Mouse (Mus musculus): ENCODE data around the gene Rsl24d1. TPM values are rescaled to one million over a fixed set of nuclear protein-coding genes. Genes with fewer than 3 reads are reported as not detected.
A peak's percentile ranks its signal among the peaks of the same experiment; 100 is the strongest.

Rsl24d1 gene
- polyA plus RNA-seq, 1 experiment from 2014 or later = 93.9 TPM

- no peak overlapping the region for H3K9ac ChIP-seq (ENCODE audit: low read depth, low read length)
- H3K27ac ChIP-seq (ENCODE audit: low read depth, low read length) = no peak overlapping the region
- no peaks in the 10 kb centered on the region; the same call in none of the 2 replicates for H3K27me3 ChIP-seq (replicated peaks; ENCODE audit: control insufficient read depth, insufficient read depth, low read length)
- H3K36me3 ChIP-seq (ENCODE audit: control insufficient read depth, insufficient read depth, low read length) = no peaks in the 10 kb centered on the region
- no peaks in the 10 kb centered on the region for H3K9me3 ChIP-seq (ENCODE audit: control insufficient read depth, low read length)
- 0% methylated on average over 1 of the region's 1 CpGs for WGBS
- ATAC-seq = no peak
- no peak overlapping the region for H3K4me3 ChIP-seq (ENCODE audit: low read length)
- no peaks in the 10 kb centered on the region for H3K4me1 ChIP-seq (ENCODE audit: control insufficient read depth, insufficient read depth, low read depth, low read length)
- no peak overlapping the region for H3K4me2 ChIP-seq (ENCODE audit: low read length)
These were observed 21.5 kb upstream of the Rsl24d1 start for GRCm38 (mm10) chr9:73091747-73092146.

GRCm38 (mm10) chr9:73094580-73094979 lies 18.6 kb upstream of the Rsl24d1 start:
- WGBS = 27% methylated on average over 17 of the region's 17 CpGs
- H3K36me3 ChIP-seq (ENCODE audit: control insufficient read depth, insufficient read depth, low read length) = no peaks in the 10 kb centered on the region
- H3K9ac ChIP-seq (ENCODE audit: low read depth, low read length) = no peak overlapping the region; the same call in 1 of the 2 replicates
- H3K4me1 ChIP-seq (ENCODE audit: control insufficient read depth, insufficient read depth, low read depth, low read length) = no peaks in the 10 kb centered on the region
- no peaks in the 10 kb centered on the region; the same call in 1 of the 2 replicates for H3K27me3 ChIP-seq (replicated peaks; ENCODE audit: control insufficient read depth, insufficient read depth, low read length)
- H3K4me2 ChIP-seq (ENCODE audit: low read length) = peak overlapping the region; percentile 48
- H3K4me3 ChIP-seq (ENCODE audit: low read length) = peak overlapping the region; percentile 12; the same call in 1 of the 2 replicates
- H3K27ac ChIP-seq (ENCODE audit: low read depth, low read length) = no peak overlapping the region
- peak; percentile 89 for ATAC-seq
- no peaks in the 10 kb centered on the region for H3K9me3 ChIP-seq (ENCODE audit: control insufficient read depth, low read length)

DNA sequence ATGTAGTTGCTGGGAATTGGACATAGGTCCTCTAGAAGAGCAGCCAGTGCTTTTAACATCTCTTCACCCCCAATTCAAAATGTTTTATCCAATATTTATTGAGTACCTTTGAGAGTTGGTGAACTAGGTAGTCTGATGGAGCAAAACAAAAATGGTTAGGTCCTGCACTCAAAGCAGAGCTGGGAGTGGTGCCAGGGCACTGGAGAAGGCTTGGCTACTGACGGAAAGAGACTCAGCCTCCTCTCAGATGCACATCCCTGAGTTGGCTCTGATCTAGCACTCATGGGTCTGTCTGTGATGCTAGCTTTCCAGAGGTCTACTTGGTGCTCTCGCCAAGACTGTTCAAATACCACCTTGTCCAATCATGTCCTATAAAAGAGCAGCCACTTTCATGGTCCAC lies 15.3 kb upstream of the Rsl24d1 start:
- no peak for ATAC-seq
- 68% methylated on average over 2 of the region's 2 CpGs for WGBS
- peaks cover 11% of the 10 kb centered on the region for H3K27me3 ChIP-seq (replicated peaks; ENCODE audit: control insufficient read depth, insufficient read depth, low read length)

DNA sequence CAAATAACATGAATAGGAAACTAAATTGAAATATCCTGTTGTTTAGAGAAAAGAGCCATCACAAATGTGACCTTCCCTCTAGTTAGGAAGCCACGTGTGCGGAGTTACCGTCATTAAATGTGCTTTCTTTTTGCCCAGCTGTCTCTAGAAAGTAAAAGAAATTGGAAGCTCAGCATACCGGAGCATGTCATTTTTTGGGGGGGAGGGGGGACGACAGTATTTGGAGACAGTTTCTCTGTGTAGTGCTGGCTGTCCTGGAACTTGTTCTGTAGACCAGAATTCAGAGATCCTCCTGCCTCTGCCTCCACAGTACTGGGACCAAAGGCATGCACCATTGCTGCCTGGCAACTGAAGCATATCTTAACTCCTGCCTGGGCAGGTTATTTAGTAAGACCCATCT lies 11.7 kb upstream of the Rsl24d1 start, which contains the start of gene Khdc3:
TSS of gene Khdc3 (plus strand) at position 301 of the 400 bp plus-strand sequence.
- no peak within 1 kb of the TSS for H3K27ac ChIP-seq (ENCODE audit: low read depth, low read length)
- 87% methylated on average over 5 of the region's 5 CpGs for WGBS
- H3K4me1 ChIP-seq (ENCODE audit: control insufficient read depth, insufficient read depth, low read depth, low read length) = no peaks in the 10 kb centered on the region; the same call in 1 of the 2 replicates
- H3K9me3 ChIP-seq (ENCODE audit: control insufficient read depth, low read length) = no peaks in the 10 kb centered on the region
- no peak within 1 kb of the TSS for H3K4me2 ChIP-seq (ENCODE audit: low read length)
- H3K4me3 ChIP-seq (ENCODE audit: low read length) = no peak within 1 kb of the TSS
- H3K27me3 ChIP-seq (replicated peaks; ENCODE audit: control insufficient read depth, insufficient read depth, low read length) = peaks cover 27% of the 10 kb centered on the region
- no peak for ATAC-seq
- H3K36me3 ChIP-seq (ENCODE audit: control insufficient read depth, insufficient read depth, low read length) = no peaks in the 10 kb centered on the region
- H3K9ac ChIP-seq (ENCODE audit: low read depth, low read length) = no peak within 1 kb of the TSS

More for the DNA sequence above, 15.3 kb upstream of the Rsl24d1 start:
- H3K9me3 ChIP-seq (ENCODE audit: control insufficient read depth, low read length) = no peaks in the 10 kb centered on the region
- no peak overlapping the region for H3K4me2 ChIP-seq (ENCODE audit: low read length)
- no peaks in the 10 kb centered on the region for H3K36me3 ChIP-seq (ENCODE audit: control insufficient read depth, insufficient read depth, low read length)
- no peaks in the 10 kb centered on the region for H3K4me1 ChIP-seq (ENCODE audit: control insufficient read depth, insufficient read depth, low read depth, low read length)
- H3K4me3 ChIP-seq (ENCODE audit: low read length) = no peak overlapping the region
- H3K9ac ChIP-seq (ENCODE audit: low read depth, low read length) = no peak overlapping the region
- H3K27ac ChIP-seq (ENCODE audit: low read depth, low read length) = no peak overlapping the region

- H3K4me3 ChIP-seq (ENCODE audit: low read length) = peak within 1 kb of the TSS; percentile 41
- H3K4me2 ChIP-seq (ENCODE audit: low read length) = peak within 1 kb of the TSS; percentile 72
- no peaks in the 10 kb centered on the region; the same call in 1 of the 2 replicates for H3K4me1 ChIP-seq (ENCODE audit: control insufficient read depth, insufficient read depth, low read depth, low read length)
- 94% methylated on average over 4 of the region's 4 CpGs for WGBS
- no peaks in the 10 kb centered on the region for H3K36me3 ChIP-seq (ENCODE audit: control insufficient read depth, insufficient read depth, low read length)
- H3K9ac ChIP-seq (ENCODE audit: low read depth, low read length) = peak within 1 kb of the TSS; percentile 59
- ATAC-seq = no peak
- H3K27ac ChIP-seq (ENCODE audit: low read depth, low read length) = no peak within 1 kb of the TSS
- H3K9me3 ChIP-seq (ENCODE audit: control insufficient read depth, low read length) = no peaks in the 10 kb centered on the region
- H3K27me3 ChIP-seq (replicated peaks; ENCODE audit: control insufficient read depth, insufficient read depth, low read length) = peaks cover 27% of the 10 kb centered on the region
These were observed 11.0 kb upstream of the Rsl24d1 start, which contains the start of gene Gm20509 for GRCm38 (mm10) chr9:73102181-73102580. TSS of gene Gm20509 (plus strand) at chr9:73102470.

GRCm38 (mm10) chr9:73103159-73103879 lies 9.9 kb upstream of the Rsl24d1 start:
- Histone ChIP-seq H3K4me1 (ENCODE audit: control insufficient read depth, insufficient read depth, low read depth, low read length) (no peaks in the 10 kb centered on the region; the same call in 1 of the 2 replicates), H3K27me3 (replicated peaks; ENCODE audit: control insufficient read depth, insufficient read depth, low read length) (peaks cover 29% of the 10 kb centered on the region), H3K9ac (ENCODE audit: low read depth, low read length) (peak overlapping the region; percentile 59), H3K9me3 (ENCODE audit: control insufficient read depth, low read length) (no peaks in the 10 kb centered on the region), H3K27ac (ENCODE audit: low read depth, low read length) (no peak overlapping the region), H3K36me3 (ENCODE audit: control insufficient read depth, insufficient read depth, low read length) (no peaks in the 10 kb centered on the region), H3K4me3 (ENCODE audit: low read length) (peak overlapping the region; percentile 41), H3K4me2 (ENCODE audit: low read length) (peak overlapping the region; percentile 72)
- 4% methylated on average over 58 of the region's 60 CpGs for WGBS
- peak; percentile 61 for ATAC-seq

DNA sequence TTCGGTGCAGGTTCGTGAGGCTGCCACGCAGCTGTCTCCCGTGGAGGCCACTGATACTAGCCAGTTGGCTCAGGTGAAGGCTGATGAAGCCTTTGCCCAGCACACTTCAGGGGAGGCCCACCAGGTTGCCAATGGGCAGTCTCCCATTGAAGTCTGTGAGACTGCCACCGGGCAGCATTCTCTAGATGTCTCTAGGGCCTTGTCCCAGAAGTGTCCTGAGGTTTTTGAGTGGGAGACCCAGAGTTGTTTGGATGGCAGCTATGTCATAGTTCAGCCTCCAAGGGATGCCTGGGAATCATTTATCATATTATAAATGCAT lies 9.4 kb upstream of the Rsl24d1 start:
- Histone ChIP-seq H3K9ac (ENCODE audit: low read depth, low read length) (peak overlapping the region; percentile 59), H3K4me1 (ENCODE audit: control insufficient read depth, insufficient read depth, low read depth, low read length) (no peaks in the 10 kb centered on the region; the same call in 1 of the 2 replicates), H3K27ac (ENCODE audit: low read depth, low read length) (no peak overlapping the region), H3K4me3 (ENCODE audit: low read length) (peak overlapping the region; percentile 41), H3K4me2 (ENCODE audit: low read length) (peak overlapping the region; percentile 72), H3K9me3 (ENCODE audit: control insufficient read depth, low read length) (no peaks in the 10 kb centered on the region), H3K36me3 (ENCODE audit: control insufficient read depth, insufficient read depth, low read length) (no peaks in the 10 kb centered on the region), H3K27me3 (replicated peaks; ENCODE audit: control insufficient read depth, insufficient read depth, low read length) (peaks cover 29% of the 10 kb centered on the region)
- 32% methylated on average over 4 of the region's 5 CpGs for WGBS
- ATAC-seq = no peak; the same call in 1 of the 2 replicates

- H3K36me3 ChIP-seq (ENCODE audit: control insufficient read depth, insufficient read depth, low read length) = no peaks in the 10 kb centered on the region
- no peak overlapping the region for H3K4me3 ChIP-seq (ENCODE audit: low read length)
- no peak overlapping the region for H3K4me2 ChIP-seq (ENCODE audit: low read length)
- no peaks in the 10 kb centered on the region for H3K9me3 ChIP-seq (ENCODE audit: control insufficient read depth, low read length)
- H3K27ac ChIP-seq (ENCODE audit: low read depth, low read length) = no peak overlapping the region
- no peaks in the 10 kb centered on the region; the same call in 1 of the 2 replicates for H3K4me1 ChIP-seq (ENCODE audit: control insufficient read depth, insufficient read depth, low read depth, low read length)
- H3K27me3 ChIP-seq (replicated peaks; ENCODE audit: control insufficient read depth, insufficient read depth, low read length) = peaks cover 29% of the 10 kb centered on the region
- no peak for ATAC-seq
- 64% methylated on average over 1 of the region's 1 CpGs for WGBS
- no peak overlapping the region for H3K9ac ChIP-seq (ENCODE audit: low read depth, low read length)
These were observed 8.1 kb upstream of the Rsl24d1 start for GRCm38 (mm10) chr9:73105141-73105540.

GRCm38 (mm10) chr9:73105771-73106170 lies 7.5 kb upstream of the Rsl24d1 start:
- Histone ChIP-seq H3K27ac (ENCODE audit: low read depth, low read length) (no peak overlapping the region), H3K9ac (ENCODE audit: low read depth, low read length) (no peak overlapping the region), H3K4me1 (ENCODE audit: control insufficient read depth, insufficient read depth, low read depth, low read length) (no peaks in the 10 kb centered on the region; the same call in 1 of the 2 replicates), H3K36me3 (ENCODE audit: control insufficient read depth, insufficient read depth, low read length) (no peaks in the 10 kb centered on the region), H3K4me3 (ENCODE audit: low read length) (no peak overlapping the region), H3K27me3 (replicated peaks; ENCODE audit: control insufficient read depth, insufficient read depth, low read length) (peaks cover 29% of the 10 kb centered on the region), H3K9me3 (ENCODE audit: control insufficient read depth, low read length) (no peaks in the 10 kb centered on the region), H3K4me2 (ENCODE audit: low read length) (no peak overlapping the region)
- no peak for ATAC-seq

All from hindbrain, embryonic 16.5 days (tissue).